Mouse (Mus musculus) thymus, postnatal 10 days (tissue): Measurements from ENCODE around the gene Spata2l.
"Not testable (repeated sequence)": the region's sequence is repeated elsewhere in the genome, so short reads cannot be mapped to it uniquely, and the experiment has no call there.

Experiments
- DNase-seq, 2 experiments: peaks; one replicate each; pipeline ENCODE4 v3.0.0; 2021; ENCODE audit warnings: low spot score in 2 of 2

The Spata2l gene

DNA sequence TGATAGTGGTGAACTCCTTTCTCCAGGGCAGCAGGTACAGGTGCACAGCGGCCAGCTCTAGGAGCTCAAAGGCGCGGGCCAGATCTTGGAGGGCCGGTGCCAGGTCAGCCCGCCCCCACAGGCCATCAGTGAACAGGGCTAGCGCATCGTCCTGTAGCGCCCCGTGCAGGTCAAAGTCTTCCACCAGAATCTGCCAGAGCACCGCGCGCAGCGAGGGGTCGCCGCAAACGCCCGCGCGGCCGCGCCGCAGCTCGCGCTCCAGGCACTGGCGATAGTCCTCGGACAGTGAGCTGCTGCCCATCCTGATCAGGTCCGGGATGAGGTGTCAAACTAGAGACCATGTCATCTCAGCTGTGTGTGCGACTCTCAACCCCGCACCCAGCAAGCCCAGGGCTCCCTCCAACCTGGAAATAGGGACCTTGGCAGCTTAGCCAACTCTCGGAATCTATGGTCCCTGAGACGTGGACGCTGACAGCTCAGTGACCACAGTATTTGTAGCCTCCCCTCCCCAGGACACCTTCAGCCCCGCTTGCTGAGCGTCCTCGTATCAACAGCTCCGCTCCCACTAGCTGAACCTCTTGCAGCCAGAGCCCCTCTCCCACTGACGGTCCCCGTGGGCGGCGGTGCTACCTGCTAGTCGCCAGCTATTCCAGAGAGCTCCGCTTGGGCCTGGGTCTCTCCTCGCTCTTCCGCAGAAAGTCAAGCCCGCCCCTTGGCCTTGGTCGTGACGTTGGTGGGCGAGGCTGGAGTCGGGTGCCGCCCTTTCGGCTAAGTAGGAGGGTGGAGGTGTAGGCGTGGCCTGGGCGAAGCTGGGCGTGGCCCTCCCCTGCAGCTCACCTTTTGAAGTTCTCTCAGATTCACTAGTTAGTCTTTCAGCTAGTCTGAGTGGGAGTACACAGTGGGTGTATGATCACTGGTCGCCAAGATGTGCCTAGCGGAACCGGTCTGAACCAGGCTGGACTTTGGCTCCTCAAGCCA lies at the start of gene Spata2l:
Gene Spata2l, minus strand, starts transcription at position 714 of the 978 bp plus-strand sequence.
- peak; percentile 92 to 96 for DNase-seq

- DNase-seq = no peak
Observed at GRCm38 (mm10) chr8:123284493-123284892, 48.5 kb upstream of the Spata2l start.

GRCm38 (mm10) chr8:123283991-123284390 lies 48.0 kb upstream of the Spata2l start:
- no peak for DNase-seq

DNA sequence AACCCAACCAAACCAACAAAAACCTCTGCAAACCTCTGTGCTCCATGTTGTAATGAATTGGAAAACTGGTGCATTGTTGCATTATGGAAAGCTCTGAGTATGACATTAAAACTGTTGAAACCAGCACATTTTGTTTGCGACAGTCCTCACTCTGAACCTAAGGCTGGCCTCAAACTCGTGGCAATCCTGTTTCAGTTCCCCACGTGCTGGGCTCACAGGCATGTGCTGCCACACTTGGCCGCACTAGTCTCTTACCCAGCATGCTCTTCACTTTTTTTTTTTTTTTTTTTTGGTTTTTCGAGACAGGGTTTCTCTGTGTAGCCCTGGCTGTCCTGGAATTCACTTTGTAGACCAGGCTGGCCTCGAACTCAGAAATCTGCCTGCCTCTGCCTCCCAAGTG lies 47.0 kb upstream of the Spata2l start:
- not testable (repeated sequence) for DNase-seq

DNA sequence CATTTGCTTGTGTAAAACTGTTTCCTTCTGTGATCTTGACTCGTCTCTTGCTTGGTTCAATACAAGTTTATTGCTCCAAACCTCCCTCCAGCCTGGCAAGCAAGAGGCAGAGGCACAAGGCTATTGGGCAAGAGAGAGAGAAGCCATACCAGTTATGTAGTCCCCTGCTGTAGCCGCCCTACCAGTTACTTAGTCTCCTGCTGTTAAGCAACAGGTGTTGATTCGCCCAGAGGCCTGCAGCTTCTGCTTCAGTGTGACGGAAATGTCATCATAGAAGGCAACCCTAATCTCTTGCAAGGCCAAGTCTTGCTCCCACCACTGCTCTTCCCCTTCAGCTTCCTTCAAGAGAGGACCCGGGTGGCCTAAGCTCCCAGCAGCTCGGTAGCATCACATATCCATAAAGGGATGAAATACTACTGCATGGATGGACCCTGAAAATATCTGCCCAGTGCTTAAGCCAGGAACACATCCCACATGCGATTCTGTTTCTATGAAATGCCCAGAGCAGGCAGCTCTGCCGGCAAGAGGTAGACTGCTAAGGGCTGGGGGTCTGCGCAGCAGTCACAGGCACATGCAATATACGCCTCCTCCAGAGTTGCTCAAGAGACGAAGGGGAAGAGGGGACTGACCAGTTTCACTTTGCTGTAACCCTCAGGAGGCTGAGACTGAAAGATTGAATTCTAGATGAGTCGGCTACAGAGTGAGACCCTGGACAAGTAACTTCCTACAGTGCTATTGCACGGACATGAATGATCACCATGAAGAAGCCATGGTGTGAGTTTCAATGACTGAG lies 44.5 kb upstream of the Spata2l start:
- no peak for DNase-seq

DNA sequence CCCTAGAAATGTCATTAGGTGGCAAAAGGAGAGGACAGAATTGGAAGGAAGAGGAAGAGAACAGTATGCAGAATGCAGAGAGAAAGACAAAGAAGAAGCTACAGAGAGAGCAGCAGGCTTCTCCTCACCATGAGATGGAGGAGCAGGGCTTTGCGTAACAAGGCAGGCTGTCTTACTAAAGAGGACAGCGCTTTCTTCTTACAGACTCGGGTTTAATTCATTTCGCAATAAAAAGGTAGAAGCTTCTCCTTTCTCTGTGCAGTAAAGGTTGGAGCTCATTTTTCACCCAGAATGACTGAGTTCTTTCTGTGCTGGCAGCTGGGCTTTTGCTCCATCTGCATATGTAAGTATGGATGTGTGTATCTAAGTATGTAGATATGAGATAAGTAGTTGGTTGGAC lies 43.8 kb upstream of the Spata2l start:
- no peak for DNase-seq

GRCm38 (mm10) chr8:123278445-123278844 lies 42.4 kb upstream of the Spata2l start:
- no peak for DNase-seq

GRCm38 (mm10) chr8:123275096-123275495 lies 39.1 kb upstream of the Spata2l start:
- no peak for DNase-seq

DNA sequence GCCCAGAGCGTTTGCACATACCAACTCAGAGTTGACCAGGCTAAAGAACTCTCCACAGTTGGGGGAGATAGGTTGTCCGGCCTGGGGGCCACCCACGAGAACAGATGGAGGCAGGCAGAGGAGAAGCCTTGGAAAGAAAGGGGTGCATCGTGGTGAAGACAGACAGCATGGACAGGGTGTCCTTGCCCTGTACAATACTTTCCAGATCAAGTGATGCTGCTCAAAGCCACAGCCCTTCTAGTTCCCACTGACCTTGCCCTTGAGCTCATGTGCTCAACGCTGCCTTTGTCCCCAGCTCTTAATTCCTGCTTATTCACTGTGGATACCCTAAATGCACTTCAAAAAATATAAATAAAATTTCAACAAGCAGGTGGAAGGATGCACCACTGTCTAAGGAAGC lies 38.4 kb upstream of the Spata2l start:
- no peak for DNase-seq

- DNase-seq = no peak
Observed at GRCm38 (mm10) chr8:123271901-123272300, 35.9 kb upstream of the Spata2l start.

GRCm38 (mm10) chr8:123271147-123271546 lies 35.1 kb upstream of the Spata2l start:
- DNase-seq = no peak

- no peak for DNase-seq
Observed at GRCm38 (mm10) chr8:123267926-123268656, 32.1 kb upstream of the Spata2l start.

GRCm38 (mm10) chr8:123257593-123257992 lies 21.6 kb upstream of the Spata2l start:
- not testable (repeated sequence) for DNase-seq

DNA sequence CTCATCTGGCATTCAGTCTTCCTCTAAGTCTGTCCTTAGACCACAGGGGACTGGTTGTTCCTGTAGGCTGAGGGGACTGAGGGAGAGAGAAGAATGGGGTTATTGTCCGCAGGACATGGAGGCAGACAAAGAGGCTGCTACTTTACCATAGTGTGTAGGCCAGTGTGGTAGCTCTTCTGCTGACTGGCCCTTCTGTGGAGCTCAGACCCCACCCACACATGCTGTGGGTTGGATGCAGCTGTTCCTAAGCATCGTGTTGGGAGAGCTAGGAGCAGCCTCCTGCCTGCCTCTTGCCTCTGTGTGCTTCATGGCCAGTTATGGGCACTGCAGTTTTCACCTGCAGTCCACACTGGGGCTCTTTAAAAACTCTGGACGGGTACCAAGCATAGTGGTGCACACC lies 21.1 kb upstream of the Spata2l start:
- DNase-seq = no peak

DNA sequence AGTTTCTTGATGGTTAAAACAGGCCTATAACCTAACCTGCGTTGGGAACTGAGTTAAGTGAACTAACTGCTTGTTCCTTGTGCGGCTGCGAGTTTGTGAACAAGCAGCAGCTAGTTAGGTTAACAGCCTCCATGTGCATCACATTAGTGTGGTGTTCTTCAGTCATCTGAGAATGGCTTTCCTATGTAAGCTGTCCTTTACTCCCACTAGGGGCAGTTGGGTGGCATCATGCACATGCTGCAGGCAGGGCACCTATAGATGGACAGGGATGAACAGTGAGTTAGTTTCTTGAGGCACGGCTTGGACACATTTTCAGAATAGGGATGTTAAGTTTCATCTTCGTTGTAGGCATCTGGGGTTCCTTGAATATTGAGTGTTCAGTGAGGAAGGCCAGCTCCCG lies 19.1 kb upstream of the Spata2l start:
- DNase-seq = no peak

- peak; percentile 68 to 85 for DNase-seq
Observed at GRCm38 (mm10) chr8:123254099-123254885, 18.3 kb upstream of the Spata2l start, which contains the start of the genes Zfp276 and Vps9d1. Gene Zfp276, plus strand, starts transcription at chr8:123254195. Gene Vps9d1, minus strand, starts transcription at chr8:123254348.

DNA sequence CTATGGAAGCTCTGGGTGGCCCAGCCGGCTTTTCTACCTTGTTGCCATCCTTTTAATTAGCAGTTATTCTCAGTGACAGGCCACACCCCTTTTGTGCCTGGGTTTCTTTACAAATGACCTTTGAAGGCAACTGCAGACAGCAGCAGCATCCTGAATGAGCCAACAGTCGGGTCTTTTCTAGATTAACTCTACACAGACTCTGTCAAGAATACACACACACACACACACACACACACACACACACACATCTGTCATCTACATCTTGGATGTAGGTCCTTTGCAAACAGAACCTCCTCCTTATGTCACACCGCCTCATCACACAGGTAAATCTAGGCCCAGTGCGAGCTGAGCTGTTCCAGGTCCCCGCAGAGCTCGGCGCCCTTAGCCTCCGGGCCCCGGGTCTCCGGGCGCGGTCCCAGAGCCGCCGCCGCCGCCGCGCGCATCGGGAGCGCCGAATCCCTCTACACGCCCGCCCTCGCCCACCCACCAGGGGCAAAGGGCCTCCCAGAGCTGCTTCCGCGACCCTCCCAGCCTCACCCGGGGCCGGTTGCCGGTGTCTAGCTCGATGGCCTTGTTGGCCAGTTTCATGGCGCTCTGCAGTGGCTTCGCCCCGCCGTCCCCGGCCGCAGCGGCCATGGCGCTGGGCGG lies 17.5 kb upstream of the Spata2l start:
- DNase-seq = no peak

DNA sequence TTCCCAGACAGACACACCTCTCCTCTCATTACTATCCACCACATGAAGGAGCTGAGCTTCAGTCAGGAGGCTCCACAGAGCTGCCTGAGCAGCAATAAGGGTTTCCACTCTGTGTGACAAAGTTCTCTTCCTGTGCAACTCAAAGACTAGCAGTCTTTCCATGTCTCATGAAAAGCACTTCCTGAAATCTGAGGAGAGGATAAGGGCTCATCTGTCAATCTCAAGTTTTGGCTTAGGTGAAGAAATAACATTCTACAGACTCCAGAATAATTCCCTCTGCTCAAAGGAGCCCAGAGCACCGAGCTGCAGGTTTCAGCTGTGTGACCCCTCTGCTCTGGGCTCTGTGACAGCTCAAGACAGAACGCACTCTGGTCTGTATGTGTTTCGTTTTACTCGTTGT lies 16.9 kb upstream of the Spata2l start:
- no peak for DNase-seq

- no peak for DNase-seq
Observed at GRCm38 (mm10) chr8:123250940-123251339, 14.9 kb upstream of the Spata2l start.

GRCm38 (mm10) chr8:123248596-123248995 lies 12.6 kb upstream of the Spata2l start:
- no peak for DNase-seq
